8 mouse cellular contexts compared by ENCODE assay signal in the genomic region with DNA sequence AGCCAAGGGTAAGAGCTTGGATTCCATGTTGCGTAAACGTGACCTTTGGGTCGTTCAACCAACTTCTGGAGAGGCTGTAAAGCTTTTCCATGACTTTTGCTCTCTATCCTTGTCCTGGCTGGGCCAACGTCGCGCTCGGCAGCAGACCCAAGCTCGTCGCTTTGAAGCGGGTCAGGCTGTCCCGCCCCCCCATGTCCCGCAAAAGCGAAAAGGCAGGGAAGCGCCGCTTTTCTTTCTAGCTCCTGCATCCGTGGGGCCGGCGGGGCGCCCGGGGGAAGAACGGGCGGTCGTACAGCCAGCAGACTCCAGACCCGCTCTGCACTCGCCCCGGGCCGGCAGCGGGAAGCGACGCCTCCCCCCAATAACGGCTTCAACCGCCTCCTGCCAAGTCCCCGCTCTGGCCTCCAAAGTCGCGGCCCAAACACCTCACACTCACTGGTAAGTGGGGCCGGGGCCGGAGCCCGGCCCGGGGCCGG. TPM values are rescaled to one million over a fixed set of nuclear protein-coding genes. Genes with fewer than 3 reads are reported as not detected.
DNase-seq lines count a peak whose midpoint lies in the region; ATAC-seq and TF ChIP-seq lines count a peak whose summit lies in the region.

A gene (plus strand): TSS at position 364 of the 476 bp plus-strand sequence.

- H3K9ac ChIP-seq in intestine, embryonic 15.5 days, result peak within 1 kb of the TSS; percentile 94
- peak within 1 kb of the TSS; percentile 89 for H3K9ac ChIP-seq in limb, embryonic 14.5 days (ENCODE audit: low read depth, low read length, severe bottlenecking)

- 0 out of 2 replicates have a peak, but pooled peaks cover 2% of the 10 kb centered on the region for H3K4me1 ChIP-seq in intestine, embryonic 15.5 days (replicated peaks)
- peaks cover 3% of the 10 kb centered on the region; the same call in 1 of the 2 replicates for H3K4me1 ChIP-seq in limb, embryonic 14.5 days (ENCODE audit: control insufficient read depth, insufficient read depth, low read length)

- H3K36me3 ChIP-seq in intestine, embryonic 15.5 days, result no peaks in the 10 kb centered on the region
- H3K36me3 ChIP-seq in limb, embryonic 14.5 days (ENCODE audit: control insufficient read depth, insufficient read depth, low read length), result 0 out of 2 replicates have a peak, but pooled peaks cover 6% of the 10 kb centered on the region

- no peak for DNase-seq in layer of hippocampus, adult 18-20 months (ENCODE audit: low spot score in 2 of 2)
- DNase-seq in layer of hippocampus, adult 9-10 months (ENCODE audit: low spot score), result no peak
- peak; percentile 72 for DNase-seq in adrenal gland, postnatal 36 days
- peak; percentile 47 for DNase-seq in gastrocnemius, adult 18-20 months (ENCODE audit: low spot score)
- peak; percentile 32 for DNase-seq in limb, embryonic 14.5 days (ENCODE audit: low spot score)
- DNase-seq in cerebellum, adult 9-10 months, result no peak

- no peak for TF ChIP-seq POLR2A in limb, embryonic 14.5 days (IDR thresholded peaks at IDR 0.05; ENCODE audit: borderline replicate concordance, extremely low read depth, insufficient read depth, insufficient read length)

- under 1% methylated on average over 40 of the region's 40 CpGs for WGBS in intestine, embryonic 15.5 days
- under 1% methylated on average over 36 of the region's 40 CpGs for WGBS in limb, embryonic 14.5 days

- no peaks in the 10 kb centered on the region for H3K9me3 ChIP-seq in intestine, embryonic 15.5 days
- no peaks in the 10 kb centered on the region for H3K9me3 ChIP-seq in limb, embryonic 14.5 days (ENCODE audit: control insufficient read depth, low read length)

- H3K4me2 ChIP-seq in intestine, embryonic 15.5 days (replicated peaks), result peak within 1 kb of the TSS; percentile 58
- peak within 1 kb of the TSS; percentile 58 for H3K4me2 ChIP-seq in limb, embryonic 14.5 days (replicated peaks; ENCODE audit: low read depth, low read length, severe bottlenecking)

- H3K27ac ChIP-seq in intestine, embryonic 15.5 days, result peak within 1 kb of the TSS; percentile 99
- H3K27ac ChIP-seq in limb, embryonic 14.5 days (replicated peaks; ENCODE audit: low read depth, low read length), result peak within 1 kb of the TSS; percentile 94

- H3K27me3 ChIP-seq in intestine, embryonic 15.5 days (replicated peaks), result no peaks in the 10 kb centered on the region
- no peaks in the 10 kb centered on the region for H3K27me3 ChIP-seq in limb, embryonic 14.5 days (ENCODE audit: control insufficient read depth, insufficient read depth, low read length)

- peak; percentile 68 for ATAC-seq in intestine, embryonic 15.5 days
- peak; percentile 42 for ATAC-seq in limb, embryonic 14.5 days (ENCODE audit: low FRiP score, low read depth)
- 0 out of 2 replicates have a peak, but pooled peaks have one; percentile 25 for ATAC-seq in monocyte, adult 5-6 weeks (replicated peaks; ENCODE audit: insufficient number of reproducible peaks, low FRiP score, low TSS enrichment, poor library complexity, severe bottlenecking)

- H3K4me3 ChIP-seq in intestine, embryonic 15.5 days (replicated peaks), result peak within 1 kb of the TSS; percentile 94
- H3K4me3 ChIP-seq in limb, embryonic 14.5 days (replicated peaks; ENCODE audit: low read length), result peak within 1 kb of the TSS; percentile 91

RNA-seq across cellular contexts. Expression of the gene that starts here (rescaled TPM):
- 10 to 100 TPM; 12.2 to 14.6 TPM for total RNA-seq in layer of hippocampus, adult 18-20 months (2021)
- 10 to 100 TPM; 13.9 to 16.4 TPM for total RNA-seq in adrenal gland, postnatal 36 days (2021)
- 10 to 100 TPM; 13.7 to 17.9 TPM for total RNA-seq in gastrocnemius, adult 18-20 months (2021)
- 20.1 and 24.2 TPM in 2 replicates for polyA plus RNA-seq in intestine, embryonic 15.5 days (2015; fragmentation: Nextera tagmentation; extraction: Ambion mirVana)
- polyA plus RNA-seq in limb, embryonic 14.5 days (2012; rRNA removed), result 12.2 and 14.4 TPM in 2 replicates
- polyA plus RNA-seq in limb, embryonic 14.5 days (2014; fragmentation: Nextera tagmentation; extraction: Ambion mirVana), result 23.5 and 23.8 TPM in 2 replicates
- 13.1 to 31.1 TPM (median 20.7 TPM) in 3 replicates for total RNA-seq in monocyte, adult 5-6 weeks (2017)

Comparison
In these comparisons a context has a peak if more than half of its experiments do, and no peak if none do; other contexts are left out.
1. DNase-seq: peak in adrenal gland, postnatal 36 days (2 of 2), gastrocnemius, adult 18-20 months (single experiment) and limb, embryonic 14.5 days (single experiment); none in layer of hippocampus, adult 18-20 months (0 of 2), layer of hippocampus, adult 9-10 months (single experiment) and cerebellum, adult 9-10 months (single experiment).
2. Peak in every context shown above with its lines, with median percentiles within 50 percentile points of each other: ATAC-seq.